Mouse (Mus musculus): Measurements from ENCODE around the gene Wfikkn2. TPM values are rescaled to one million over a fixed set of nuclear protein-coding genes. Genes with fewer than 3 reads are reported as not detected.

Gene Wfikkn2
- total RNA-seq, 2 experiments from 2014 or later, result 1.5 to 1.8 TPM

GRCm38 (mm10) chr11:94203066-94203465, 42.7 kb downstream of the Wfikkn2 start:
- intact Hi-C loops (cut with DNase I), result loop anchor here (5.0 kb wide), 1 partner anchor 36 kb away; no protein-coding TSS in a partner anchor
- DNase-seq, result no peak

DNA sequence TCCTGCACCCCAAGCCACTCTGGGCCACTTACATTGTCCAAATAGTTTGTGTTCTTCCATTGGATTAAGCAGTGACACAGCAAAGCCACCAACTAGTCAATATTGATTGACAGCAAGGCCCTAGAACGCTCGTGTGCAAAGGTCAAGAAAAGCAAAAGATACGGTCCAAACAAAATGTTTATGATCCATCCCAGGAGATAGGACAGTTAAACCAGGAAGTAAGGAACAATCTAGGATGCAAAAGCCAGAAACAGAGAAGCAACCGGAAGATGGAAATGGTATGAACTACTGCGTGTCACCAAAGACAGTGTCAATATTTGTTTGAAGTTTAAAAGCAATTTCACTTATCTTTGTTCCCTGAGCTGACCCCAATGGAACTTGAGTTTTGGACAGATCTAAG, 43.7 kb downstream of the Wfikkn2 start:
- intact Hi-C loops (cut with DNase I), result loop anchor here (5.0 kb wide), 1 partner anchor 35 kb away; no protein-coding TSS in a partner anchor

GRCm38 (mm10) chr11:94200422-94200821, 45.4 kb downstream of the Wfikkn2 start:
- intact Hi-C loops (cut with DNase I), result loop anchor here (5.0 kb wide), 1 partner anchor 33 kb away; no protein-coding TSS in a partner anchor
- no peak for DNase-seq

More for the DNA sequence above, 43.7 kb downstream of the Wfikkn2 start:
- no peak for DNase-seq

- intact Hi-C loops (cut with DNase I), result loop anchor here (5.0 kb wide), 1 partner anchor 32 kb away; no protein-coding TSS in a partner anchor
- no peak for DNase-seq
These were observed 46.0 kb downstream of the Wfikkn2 start for GRCm38 (mm10) chr11:94199771-94200170.

DNA sequence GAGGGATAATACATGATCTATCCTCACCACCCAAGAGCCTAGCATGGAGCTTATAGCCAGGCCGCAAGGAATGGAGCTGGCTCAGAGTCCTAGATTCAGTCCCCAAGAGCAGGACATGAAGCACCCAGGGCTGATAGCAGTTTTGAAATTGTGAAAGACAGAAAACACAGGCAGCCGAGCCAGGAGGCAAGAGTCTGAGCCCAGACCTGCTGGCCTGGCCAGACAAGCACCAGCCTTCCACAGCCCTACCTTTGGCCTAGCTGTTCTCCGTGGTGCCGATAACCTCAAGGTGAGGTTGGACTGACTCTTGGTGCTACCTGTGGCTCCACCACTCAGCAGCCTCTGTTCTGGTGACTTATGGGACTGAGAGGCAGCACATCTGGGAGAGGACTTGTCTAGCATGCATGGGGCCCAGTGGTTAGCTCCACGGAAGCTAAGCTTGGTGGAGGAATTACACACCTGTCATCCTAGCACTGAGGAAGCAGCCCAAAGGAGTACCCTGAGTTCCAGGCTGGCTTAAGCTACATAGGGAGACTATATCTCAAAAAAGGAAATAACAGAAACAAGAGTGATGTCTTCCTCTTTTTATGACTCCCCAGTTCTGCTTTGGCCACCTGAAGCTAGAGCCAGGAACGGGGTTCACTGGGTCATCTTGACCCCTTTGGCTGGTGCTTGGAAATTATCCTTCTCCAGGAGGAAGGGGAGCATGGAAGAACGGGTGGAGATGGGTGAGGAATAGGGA, 47.2 kb downstream of the Wfikkn2 start:
- intact Hi-C loops (cut with DNase I), result no loop called here
- DNase-seq, result no peak

GRCm38 (mm10) chr11:94196311-94196710, 49.5 kb downstream of the Wfikkn2 start:
- no peak for DNase-seq
- intact Hi-C loops (cut with DNase I), result no loop called here

GRCm38 (mm10) chr11:94193109-94193508, 52.7 kb downstream of the Wfikkn2 start:
- peak; percentile 12 to 21 for DNase-seq
- intact Hi-C loops (cut with DNase I), result no loop called here

- DNase-seq, result no peak
- intact Hi-C loops (cut with DNase I), result no loop called here
These were observed 55.1 kb downstream of the Wfikkn2 start for GRCm38 (mm10) chr11:94190665-94191064.

- no peak for DNase-seq
- intact Hi-C loops (cut with DNase I), result no loop called here
These were observed 56.2 kb downstream of the Wfikkn2 start for GRCm38 (mm10) chr11:94189579-94189978.

Other genes starting within 250 kb of the Wfikkn2 start
- gene Spag9, start 249.9 kb downstream of the Wfikkn2 start, total RNA-seq (2021), result 100 to 1,000 TPM; 145 to 146 TPM
- gene Tob1, start 34.6 kb downstream of the Wfikkn2 start, total RNA-seq (2021), result 10 to 100 TPM; 64.1 to 67.6 TPM
- not detected for gene Gm21885, start 35.9 kb upstream of the Wfikkn2 start, total RNA-seq (2021)
- 10 to 100 TPM; 40.6 to 45.0 TPM for gene Luc7l3, start 76.0 kb upstream of the Wfikkn2 start, total RNA-seq (2021)
- 100 to 1,000 TPM; 227 to 239 TPM for gene Ankrd40, start 82.0 kb upstream of the Wfikkn2 start, total RNA-seq (2021)
- gene Abcc3, start 147.0 kb upstream of the Wfikkn2 start, total RNA-seq (2021), result 1 to 10 TPM; 2.6 to 3.3 TPM
- 10 to 100 TPM; 27.6 to 28.8 TPM for gene Cacna1g, start 228.2 kb upstream of the Wfikkn2 start, total RNA-seq (2021)
- gene Spata20, start 240.2 kb upstream of the Wfikkn2 start, total RNA-seq (2021), result 1 to 10 TPM in 1 of 2 experiments, under 1 TPM in 1; 0.54 to 1.1 TPM

Data from heart, postnatal 14 days (tissue).